Mouse (Mus musculus): ENCODE measurements around the gene Hist1h4b. TPM values are rescaled to one million over a fixed set of nuclear protein-coding genes. Genes with fewer than 3 reads are reported as not detected.

Hist1h4b gene
- polyA plus RNA-seq, 1 experiment: 29.2 TPM

DNA sequence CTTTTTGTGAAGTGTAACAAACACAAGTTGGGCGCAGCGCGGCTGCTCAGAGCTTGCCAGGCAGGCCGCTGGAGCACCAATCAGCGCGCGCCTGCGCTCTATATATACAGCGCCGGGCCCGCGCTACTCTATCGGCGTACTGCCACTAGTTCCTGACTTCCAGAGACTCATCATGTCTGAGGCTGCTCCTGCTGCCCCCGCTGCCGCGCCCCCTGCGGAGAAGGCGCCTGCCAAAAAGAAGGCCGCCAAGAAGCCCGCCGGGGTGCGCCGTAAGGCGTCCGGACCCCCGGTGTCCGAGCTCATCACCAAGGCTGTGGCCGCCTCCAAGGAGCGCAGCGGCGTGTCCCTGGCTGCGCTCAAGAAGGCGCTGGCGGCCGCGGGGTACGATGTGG, 18.1 kb upstream of the Hist1h4b start, which contains the start of gene Hist1h1c:
TSS of gene Hist1h1c (plus strand) at position 132 of the 392 bp plus-strand sequence.
- TF ChIP-seq EP300 (IDR thresholded peaks at IDR 0.05; ENCODE audit: insufficient read depth, low read depth, low read length) (no peak), POLR2A (IDR thresholded peaks at IDR 0.05; ENCODE audit: insufficient read depth, low read length) (peak; percentile 98), CTCF (IDR thresholded peaks at IDR 0.05; ENCODE audit: low read depth, low read length) (no peak)
- Histone ChIP-seq H3K36me3 (ENCODE audit: control insufficient read depth, insufficient read depth, low read length, poor library complexity, severe bottlenecking) (no peaks in the 10 kb centered on the region), H3K4me3 (ENCODE audit: low read depth, low read length) (peak within 1 kb of the TSS; percentile 74), H3K27me3 (ENCODE audit: control insufficient read depth, insufficient read depth, low read length, poor library complexity, severe bottlenecking) (no peaks in the 10 kb centered on the region), H3K4me1 (ENCODE audit: control insufficient read depth, insufficient read depth, low read length) (no peaks in the 10 kb centered on the region), H3K27ac (ENCODE audit: insufficient read depth, low read length) (peak within 1 kb of the TSS; percentile 90), H3K9ac (ENCODE audit: low read depth, poor library complexity, severe bottlenecking) (peak within 1 kb of the TSS; percentile 85), H3K9me3 (replicated peaks; ENCODE audit: control insufficient read depth, insufficient read depth, low read length, poor library complexity, severe bottlenecking) (no peaks in the 10 kb centered on the region)

DNA sequence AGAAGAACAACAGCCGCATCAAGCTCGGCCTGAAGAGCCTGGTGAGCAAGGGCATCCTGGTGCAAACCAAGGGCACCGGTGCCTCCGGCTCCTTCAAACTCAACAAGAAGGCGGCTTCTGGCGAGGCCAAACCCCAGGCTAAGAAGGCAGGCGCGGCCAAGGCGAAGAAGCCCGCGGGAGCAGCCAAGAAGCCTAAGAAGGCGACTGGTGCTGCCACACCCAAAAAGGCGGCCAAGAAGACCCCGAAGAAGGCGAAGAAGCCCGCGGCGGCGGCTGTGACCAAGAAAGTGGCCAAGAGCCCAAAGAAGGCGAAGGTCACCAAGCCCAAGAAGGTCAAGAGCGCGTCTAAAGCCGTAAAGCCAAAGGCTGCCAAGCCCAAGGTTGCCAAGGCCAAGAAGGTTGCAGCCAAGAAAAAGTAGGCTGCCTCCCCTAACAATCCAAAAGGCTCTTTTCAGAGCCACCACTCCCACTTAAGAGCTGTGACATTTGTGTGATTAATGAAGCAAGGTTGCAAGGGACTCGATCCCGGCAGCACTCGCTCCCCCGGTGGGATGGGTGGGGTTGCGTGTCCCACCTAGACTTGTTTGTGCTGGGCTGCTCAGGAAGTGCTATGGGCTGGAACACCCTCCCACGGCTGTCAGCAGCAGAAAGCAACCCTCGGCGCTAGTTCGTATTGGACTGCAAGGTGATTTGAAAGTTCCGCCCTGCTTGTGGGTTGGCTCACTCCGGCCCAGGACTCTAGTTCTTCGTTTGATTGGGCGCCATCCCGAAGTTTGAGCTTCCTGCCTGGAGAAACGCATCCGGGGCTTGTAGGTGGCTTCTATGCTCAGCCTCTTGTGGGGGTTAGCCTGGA, 17.5 kb upstream of the Hist1h4b start:
- Histone ChIP-seq H3K9me3 (replicated peaks; ENCODE audit: control insufficient read depth, insufficient read depth, low read length, poor library complexity, severe bottlenecking) (no peaks in the 10 kb centered on the region), H3K36me3 (ENCODE audit: control insufficient read depth, insufficient read depth, low read length, poor library complexity, severe bottlenecking) (no peaks in the 10 kb centered on the region), H3K4me1 (ENCODE audit: control insufficient read depth, insufficient read depth, low read length) (no peaks in the 10 kb centered on the region), H3K27me3 (ENCODE audit: control insufficient read depth, insufficient read depth, low read length, poor library complexity, severe bottlenecking) (no peaks in the 10 kb centered on the region), H3K4me3 (ENCODE audit: low read depth, low read length) (peak overlapping the region; percentile 74), H3K9ac (ENCODE audit: low read depth, poor library complexity, severe bottlenecking) (peak overlapping the region; percentile 83), H3K27ac (ENCODE audit: insufficient read depth, low read length) (peak overlapping the region; percentile 90)
- peak; percentile 84 for TF ChIP-seq EP300 (IDR thresholded peaks at IDR 0.05; ENCODE audit: insufficient read depth, low read depth, low read length)
- peak; percentile 99 for TF ChIP-seq POLR2A (IDR thresholded peaks at IDR 0.05; ENCODE audit: insufficient read depth, low read length)
- TF ChIP-seq CTCF (IDR thresholded peaks at IDR 0.05; ENCODE audit: low read depth, low read length): no peak

DNA sequence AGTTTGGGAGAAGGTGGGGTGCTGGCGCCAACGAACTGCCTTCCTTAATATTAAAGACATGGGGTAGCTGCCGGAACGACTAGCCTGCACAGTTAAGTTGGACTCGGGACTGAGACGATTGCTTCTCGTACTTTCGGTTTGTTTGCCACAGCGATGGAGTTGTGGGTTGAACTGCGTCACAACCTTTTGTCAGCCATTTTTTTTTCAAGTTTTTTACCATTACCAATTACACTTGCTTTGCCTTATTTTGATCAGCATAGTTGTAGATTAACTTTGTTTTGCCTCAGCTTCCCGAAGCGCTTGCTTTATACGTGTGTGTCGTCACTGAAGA, 16.9 kb upstream of the Hist1h4b start:
- H3K4me3 ChIP-seq (ENCODE audit: low read depth, low read length): peak overlapping the region; percentile 74
- H3K4me1 ChIP-seq (ENCODE audit: control insufficient read depth, insufficient read depth, low read length): no peaks in the 10 kb centered on the region
- TF ChIP-seq POLR2A (IDR thresholded peaks at IDR 0.05; ENCODE audit: insufficient read depth, low read length) (no peak), EP300 (IDR thresholded peaks at IDR 0.05; ENCODE audit: insufficient read depth, low read depth, low read length) (no peak), CTCF (IDR thresholded peaks at IDR 0.05; ENCODE audit: low read depth, low read length) (no peak)
- H3K27me3 ChIP-seq (ENCODE audit: control insufficient read depth, insufficient read depth, low read length, poor library complexity, severe bottlenecking): no peaks in the 10 kb centered on the region
- H3K9ac ChIP-seq (ENCODE audit: low read depth, poor library complexity, severe bottlenecking): peak overlapping the region; percentile 83
- H3K27ac ChIP-seq (ENCODE audit: insufficient read depth, low read length): peak overlapping the region; percentile 90
- no peaks in the 10 kb centered on the region for H3K36me3 ChIP-seq (ENCODE audit: control insufficient read depth, insufficient read depth, low read length, poor library complexity, severe bottlenecking)
- no peaks in the 10 kb centered on the region for H3K9me3 ChIP-seq (replicated peaks; ENCODE audit: control insufficient read depth, insufficient read depth, low read length, poor library complexity, severe bottlenecking)

- H3K36me3 ChIP-seq (ENCODE audit: control insufficient read depth, insufficient read depth, low read length, poor library complexity, severe bottlenecking): no peaks in the 10 kb centered on the region
- H3K4me3 ChIP-seq (ENCODE audit: low read depth, low read length): peak overlapping the region; percentile 74
- no peak for TF ChIP-seq EP300 (IDR thresholded peaks at IDR 0.05; ENCODE audit: insufficient read depth, low read depth, low read length)
- no peak for TF ChIP-seq POLR2A (IDR thresholded peaks at IDR 0.05; ENCODE audit: insufficient read depth, low read length)
- TF ChIP-seq CTCF (IDR thresholded peaks at IDR 0.05; ENCODE audit: low read depth, low read length): no peak
- peak overlapping the region; percentile 90 for H3K27ac ChIP-seq (ENCODE audit: insufficient read depth, low read length)
- peak overlapping the region; percentile 83 for H3K9ac ChIP-seq (ENCODE audit: low read depth, poor library complexity, severe bottlenecking)
- H3K27me3 ChIP-seq (ENCODE audit: control insufficient read depth, insufficient read depth, low read length, poor library complexity, severe bottlenecking): no peaks in the 10 kb centered on the region
- H3K9me3 ChIP-seq (replicated peaks; ENCODE audit: control insufficient read depth, insufficient read depth, low read length, poor library complexity, severe bottlenecking): no peaks in the 10 kb centered on the region
- no peaks in the 10 kb centered on the region for H3K4me1 ChIP-seq (ENCODE audit: control insufficient read depth, insufficient read depth, low read length)
Observed at GRCm38 (mm10) chr13:23740256-23740840, 16.5 kb upstream of the Hist1h4b start.

- no peaks in the 10 kb centered on the region for H3K36me3 ChIP-seq (ENCODE audit: control insufficient read depth, insufficient read depth, low read length, poor library complexity, severe bottlenecking)
- peak overlapping the region; percentile 91 for H3K27ac ChIP-seq (ENCODE audit: insufficient read depth, low read length)
- no peaks in the 10 kb centered on the region for H3K27me3 ChIP-seq (ENCODE audit: control insufficient read depth, insufficient read depth, low read length, poor library complexity, severe bottlenecking)
- no peaks in the 10 kb centered on the region for H3K4me1 ChIP-seq (ENCODE audit: control insufficient read depth, insufficient read depth, low read length)
- no peak overlapping the region for H3K4me3 ChIP-seq (ENCODE audit: low read depth, low read length)
- TF ChIP-seq EP300 (IDR thresholded peaks at IDR 0.05; ENCODE audit: insufficient read depth, low read depth, low read length): no peak
- no peak for TF ChIP-seq POLR2A (IDR thresholded peaks at IDR 0.05; ENCODE audit: insufficient read depth, low read length)
- TF ChIP-seq CTCF (IDR thresholded peaks at IDR 0.05; ENCODE audit: low read depth, low read length): no peak
- H3K9ac ChIP-seq (ENCODE audit: low read depth, poor library complexity, severe bottlenecking): peak overlapping the region; percentile 83
- no peaks in the 10 kb centered on the region for H3K9me3 ChIP-seq (replicated peaks; ENCODE audit: control insufficient read depth, insufficient read depth, low read length, poor library complexity, severe bottlenecking)
Observed at GRCm38 (mm10) chr13:23740910-23741309, 15.9 kb upstream of the Hist1h4b start.

GRCm38 (mm10) chr13:23742007-23742406, 14.8 kb upstream of the Hist1h4b start:
- Histone ChIP-seq H3K4me3 (ENCODE audit: low read depth, low read length) (no peak overlapping the region), H3K4me1 (ENCODE audit: control insufficient read depth, insufficient read depth, low read length) (no peaks in the 10 kb centered on the region), H3K27me3 (ENCODE audit: control insufficient read depth, insufficient read depth, low read length, poor library complexity, severe bottlenecking) (no peaks in the 10 kb centered on the region), H3K36me3 (ENCODE audit: control insufficient read depth, insufficient read depth, low read length, poor library complexity, severe bottlenecking) (no peaks in the 10 kb centered on the region), H3K9ac (ENCODE audit: low read depth, poor library complexity, severe bottlenecking) (no peak overlapping the region), H3K9me3 (replicated peaks; ENCODE audit: control insufficient read depth, insufficient read depth, low read length, poor library complexity, severe bottlenecking) (no peaks in the 10 kb centered on the region), H3K27ac (ENCODE audit: insufficient read depth, low read length) (peak overlapping the region; percentile 97)
- TF ChIP-seq CTCF (IDR thresholded peaks at IDR 0.05; ENCODE audit: low read depth, low read length) (no peak), POLR2A (IDR thresholded peaks at IDR 0.05; ENCODE audit: insufficient read depth, low read length) (no peak), EP300 (IDR thresholded peaks at IDR 0.05; ENCODE audit: insufficient read depth, low read depth, low read length) (no peak)

All from ES-Bruce4 (cell line).